Mouse (Mus musculus) heart, adult 2 months (tissue): ENCODE measurements at regions not wholly inside any gene's neighbourhood (a gene's known extent, or its start where the extent isn't known, plus 50 kb on each side); places are given as distances from the start of the nearest gene placed in this dataset.

Experiments used
- EP300 ChIP-seq: fragments of 200-500 bp; IDR thresholded peaks from 2 replicates; pipeline ENCODE4 v1.6.1; 2011; ENCODE audit warnings: low read depth, low read length, control low read depth; ENCODE audit not compliant: insufficient read depth
- POLR2A ChIP-seq: fragments of 200-500 bp; IDR thresholded peaks from 2 replicates; pipeline ENCODE4 v1.6.1; 2011; ENCODE audit warnings: mild to moderate bottlenecking, low read depth, low read length, control low read depth; ENCODE audit not compliant: insufficient read depth

GRCm38 (mm10) chr10:111867102-111867501 is 105.4 kb upstream of the Krr1 start:
- TF ChIP-seq POLR2A (no peak), EP300 (no peak)
